In genomic region chr5:136246452-136246838, GRCm38 (mm10) we compare ENCODE assay signal across 8 mouse cellular contexts. TPM values are rescaled to one million over a fixed set of nuclear protein-coding genes. Genes with fewer than 3 reads are reported as not detected.
DNase-seq lines count a peak whose midpoint lies in the region; ATAC-seq lines count a peak whose summit lies in the region.

Gene Sh2b2 (minus strand): TSS chr5:136246556.

- H3K4me1 ChIP-seq in limb, embryonic 10.5 days, result peaks cover 43% of the 10 kb centered on the region
- H3K4me1 ChIP-seq in neural tube, embryonic 13.5 days (replicated peaks), result peaks cover 36% of the 10 kb centered on the region

- DNase-seq in adrenal gland, adult 18-20 months (ENCODE audit: low spot score in 2 of 2), result no peak
- no peak for DNase-seq in adrenal gland, adult (ENCODE audit: inconsistent age in 2 of 2, low spot score in 1 of 2)
- peak; percentile 25 to 36 for DNase-seq in spleen, postnatal 36 days (ENCODE audit: low spot score in 2 of 2)
- no peak for DNase-seq in spleen, adult 18-20 months
- DNase-seq in limb, embryonic 10.5 days (ENCODE audit: low spot score), result no peak
- no peak for DNase-seq in natural killer cell, adult 2 months (ENCODE audit: low spot score in 2 of 2)
- DNase-seq in cerebellum, postnatal 25 days, result no peak

- H3K9ac ChIP-seq in neural tube, embryonic 13.5 days, result peak within 1 kb of the TSS; percentile 95; the same call in 1 of the 2 replicates

- H3K36me3 ChIP-seq in limb, embryonic 10.5 days, result peaks cover 8% of the 10 kb centered on the region
- peaks cover 6% of the 10 kb centered on the region for H3K36me3 ChIP-seq in neural tube, embryonic 13.5 days

- ATAC-seq in neural tube, embryonic 13.5 days (ENCODE audit: low read depth), result no peak

- H3K4me3 ChIP-seq in limb, embryonic 10.5 days, result peak within 1 kb of the TSS; percentile 72
- peak within 1 kb of the TSS; percentile 90 for H3K4me3 ChIP-seq in neural tube, embryonic 13.5 days

- 88% methylated on average over 2 of the region's 2 CpGs for whole genome bisulfite sequencing in limb, embryonic 10.5 days
- 90% methylated on average over 2 of the region's 2 CpGs for WGBS in neural tube, embryonic 13.5 days

- H3K27ac ChIP-seq in limb, embryonic 10.5 days, result peak within 1 kb of the TSS; percentile 88
- H3K27ac ChIP-seq in neural tube, embryonic 13.5 days (replicated peaks), result peak within 1 kb of the TSS; percentile 87

- no peaks in the 10 kb centered on the region for H3K27me3 ChIP-seq in limb, embryonic 10.5 days (ENCODE audit: low read depth, poor library complexity, severe bottlenecking)
- no peaks in the 10 kb centered on the region for H3K27me3 ChIP-seq in neural tube, embryonic 13.5 days

- no peaks in the 10 kb centered on the region for H3K9me3 ChIP-seq in limb, embryonic 10.5 days (replicated peaks)
- H3K9me3 ChIP-seq in neural tube, embryonic 13.5 days, result no peaks in the 10 kb centered on the region

- H3K4me2 ChIP-seq in neural tube, embryonic 13.5 days, result peak within 1 kb of the TSS; percentile 80

RNA-seq across cellular contexts. Expression of gene Sh2b2, which starts in this region (rescaled TPM):
- 10 to 100 TPM; 21.8 to 85.0 TPM for total RNA-seq in adrenal gland, adult 18-20 months (2021)
- 14.4 and 17.7 TPM in 2 replicates for polyA plus RNA-seq in limb, embryonic 10.5 days (2016; fragmentation: Nextera tagmentation; extraction: Ambion mirVana)
- 24.9 and 26.4 TPM in 2 replicates for polyA plus RNA-seq in neural tube, embryonic 13.5 days (2015; fragmentation: Nextera tagmentation; extraction: Ambion mirVana)

Comparison
In these comparisons a context has a peak if more than half of its experiments do, and no peak if none do; other contexts are left out.
1. DNase-seq: peak in spleen, postnatal 36 days (2 of 2); none in adrenal gland, adult 18-20 months (0 of 2), adrenal gland, adult (0 of 2), spleen, adult 18-20 months (0 of 2), limb, embryonic 10.5 days (single experiment), natural killer cell, adult 2 months (0 of 2) and cerebellum, postnatal 25 days (0 of 2).